Comparison of ENCODE assay signal across 8 mouse cellular contexts in genomic region chr11:95860071-95860490, GRCm38 (mm10). TPM values are rescaled to one million over a fixed set of nuclear protein-coding genes. Genes with fewer than 3 reads are reported as not detected.
DNase-seq lines count a peak whose midpoint lies in the region; ATAC-seq and TF ChIP-seq lines count a peak whose summit lies in the region.

No protein-coding gene starts in this region.

- ATAC-seq in limb, embryonic 15.5 days (ENCODE audit: insufficient number of reproducible peaks, low FRiP score, low TSS enrichment, low read depth), result no peak

- H3K27me3 ChIP-seq in limb, embryonic 15.5 days, result no peaks in the 10 kb centered on the region
- H3K27me3 ChIP-seq in splenic B cell, adult 2 months (ENCODE audit: control insufficient read depth, insufficient read depth, low read length, poor library complexity, severe bottlenecking), result no peaks in the 10 kb centered on the region

- no peak overlapping the region for H3K27ac ChIP-seq in embryonic fibroblast, embryonic 13.5 days (ENCODE audit: insufficient read depth, low read length)
- no peak overlapping the region for H3K27ac ChIP-seq in limb, embryonic 15.5 days

- H3K4me2 ChIP-seq in limb, embryonic 15.5 days, result peak overlapping the region; percentile 58

- no peaks in the 10 kb centered on the region for H3K36me3 ChIP-seq in limb, embryonic 15.5 days
- H3K36me3 ChIP-seq in splenic B cell, adult 2 months (ENCODE audit: control insufficient read depth, insufficient read depth, low read length, poor library complexity, severe bottlenecking), result no peaks in the 10 kb centered on the region

- no peak for TF ChIP-seq POLR2A in embryonic fibroblast, embryonic 13.5 days (IDR thresholded peaks at IDR 0.05; ENCODE audit: low read depth, low read length)

- H3K4me1 ChIP-seq in embryonic fibroblast, embryonic 13.5 days (ENCODE audit: control insufficient read depth, insufficient read depth, low read length), result 0 out of 2 replicates have a peak, but pooled peaks cover 2% of the 10 kb centered on the region
- H3K4me1 ChIP-seq in limb, embryonic 15.5 days, result peaks cover 11% of the 10 kb centered on the region

- peak; percentile 43 for DNase-seq in cerebellum, adult 9-10 months
- no peak for DNase-seq in cerebellum, postnatal 36 days
- DNase-seq in A20 (ENCODE audit: low read depth, low spot score), result peak; percentile 51
- peak; percentile 31 for DNase-seq in splenic B cell, adult 2 months (ENCODE audit: low read depth, low spot score)
- no peak for DNase-seq in thymus, postnatal 0 days (ENCODE audit: low spot score)
- DNase-seq in cerebellum, adult 18-20 months, result no peak

- no peak for TF ChIP-seq CTCF in embryonic fibroblast, embryonic 13.5 days (IDR thresholded peaks at IDR 0.05; ENCODE audit: borderline replicate concordance, insufficient read depth, low read length)

- H3K9ac ChIP-seq in limb, embryonic 15.5 days, result no peak overlapping the region

- H3K9me3 ChIP-seq in limb, embryonic 15.5 days, result no peaks in the 10 kb centered on the region

- H3K4me3 ChIP-seq in embryonic fibroblast, embryonic 13.5 days (ENCODE audit: insufficient read depth, low read length), result peak overlapping the region; percentile 65
- peak overlapping the region; percentile 83 for H3K4me3 ChIP-seq in limb, embryonic 15.5 days

- WGBS in limb, embryonic 15.5 days, result 31% methylated on average over 3 of the region's 3 CpGs

RNA-seq across cellular contexts. Expression of gene Abi3, which starts 17.8 kb away (rescaled TPM):
- 0.40 and 1.1 TPM in 2 replicates for polyA plus RNA-seq in embryonic fibroblast, embryonic 13.5 days (2011; ENCODE audit: insufficient read length, low read depth, missing spikeins)
- polyA plus RNA-seq in limb, embryonic 15.5 days (2015; fragmentation: Nextera tagmentation; extraction: Ambion mirVana), result 7.0 and 7.2 TPM in 2 replicates
- polyA plus RNA-seq in thymus, postnatal 0 days (2015; fragmentation: Nextera tagmentation; extraction: Ambion mirVana), result 181 and 185 TPM in 2 replicates

RNA-seq across cellular contexts. Expression of gene Gngt2, which starts 23.1 kb away (rescaled TPM):
- 2.4 and 5.6 TPM in 2 replicates for polyA plus RNA-seq in embryonic fibroblast, embryonic 13.5 days (2011; ENCODE audit: insufficient read length, low read depth, missing spikeins)
- polyA plus RNA-seq in limb, embryonic 15.5 days (2015; fragmentation: Nextera tagmentation; extraction: Ambion mirVana), result 16.9 and 18.7 TPM in 2 replicates
- 92.9 and 111 TPM in 2 replicates for polyA plus RNA-seq in thymus, postnatal 0 days (2015; fragmentation: Nextera tagmentation; extraction: Ambion mirVana)

RNA-seq across cellular contexts. Expression of gene Phospho1, which starts 35.8 kb away (rescaled TPM):
- polyA plus RNA-seq in embryonic fibroblast, embryonic 13.5 days (2011; ENCODE audit: insufficient read length, low read depth, missing spikeins), result 5.5 TPM in 2 replicates
- 2.8 and 3.9 TPM in 2 replicates for polyA plus RNA-seq in limb, embryonic 15.5 days (2015; fragmentation: Nextera tagmentation; extraction: Ambion mirVana)
- 0.36 and 0.46 TPM in 2 replicates for polyA plus RNA-seq in thymus, postnatal 0 days (2015; fragmentation: Nextera tagmentation; extraction: Ambion mirVana)

RNA-seq across cellular contexts. Expression of gene B4galnt2, which starts 54.6 kb away (rescaled TPM):
- 0.47 and 0.51 TPM in 2 replicates for polyA plus RNA-seq in embryonic fibroblast, embryonic 13.5 days (2011; ENCODE audit: insufficient read length, low read depth, missing spikeins)
- not detected in 2 replicates for polyA plus RNA-seq in limb, embryonic 15.5 days (2015; fragmentation: Nextera tagmentation; extraction: Ambion mirVana)
- 1.1 and 1.2 TPM in 2 replicates for polyA plus RNA-seq in thymus, postnatal 0 days (2015; fragmentation: Nextera tagmentation; extraction: Ambion mirVana)

Comparison
In these comparisons a context has a peak if more than half of its experiments do, and no peak if none do; other contexts are left out.
1. DNase-seq: peak in cerebellum, adult 9-10 months (single experiment), A20 (single experiment) and splenic B cell, adult 2 months (single experiment); none in cerebellum, postnatal 36 days (0 of 2), thymus, postnatal 0 days (single experiment) and cerebellum, adult 18-20 months (0 of 2).
2. RNA of gene Abi3, which starts 17.8 kb away (polyA plus RNA-seq): 181 to 185 TPM in thymus, postnatal 0 days; 7.0 to 7.2 TPM in limb, embryonic 15.5 days and 0.40 to 1.1 TPM in embryonic fibroblast, embryonic 13.5 days; every median in the first group is over 10 times any median in the second.